8 mouse cellular contexts compared by ENCODE assay signal in the genomic region with DNA sequence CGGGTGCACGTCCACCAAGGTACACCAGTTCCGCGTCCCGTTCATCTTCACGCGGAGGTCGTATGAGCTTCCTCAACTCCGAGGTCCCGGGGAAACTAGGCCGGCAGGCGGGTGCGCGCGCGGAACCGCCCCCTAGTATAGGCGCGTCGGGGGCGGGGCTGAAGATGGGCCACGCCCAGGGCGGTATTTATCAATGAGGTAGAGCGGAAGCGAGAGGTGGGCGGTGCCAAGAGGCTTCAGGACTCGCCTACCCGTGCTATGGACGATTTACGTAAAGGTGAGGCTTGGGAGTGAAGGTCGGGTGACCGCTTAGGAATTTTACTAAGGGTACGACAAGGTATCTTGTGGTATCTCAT. TPM values are rescaled to one million over a fixed set of nuclear protein-coding genes. Genes with fewer than 3 reads are reported as not detected.
DNase-seq lines count a peak whose midpoint lies in the region; ATAC-seq and TF ChIP-seq lines count a peak whose summit lies in the region.
"Not testable (repeated sequence)": the region's sequence is repeated elsewhere in the genome, so short reads cannot be mapped to it uniquely, and the experiment has no call there.

TSS of gene Tuft1 (minus strand) at position 133 of the 356 bp plus-strand sequence.

- TF ChIP-seq EP300 in liver, postnatal 0 days (IDR thresholded peaks at IDR 0.05; ENCODE audit: low read depth), result not testable (repeated sequence)

- peak; percentile 97 for ATAC-seq in liver, postnatal 0 days
- ATAC-seq in stomach, embryonic 16.5 days (ENCODE audit: insufficient read depth, low FRiP score), result peak; percentile 94

- peaks cover 23% of the 10 kb centered on the region for H3K27me3 ChIP-seq in E14TG2a.4 (ENCODE audit: insufficient read depth, low read length)
- H3K27me3 ChIP-seq in hindbrain, embryonic 10.5 days (ENCODE audit: insufficient read depth, poor library complexity, severe bottlenecking), result peaks cover 22% of the 10 kb centered on the region
- not testable (repeated sequence) for H3K27me3 ChIP-seq in liver, postnatal 0 days (ENCODE audit: insufficient read depth, low read length); stomach, embryonic 16.5 days (ENCODE audit: control insufficient read depth, insufficient read depth, low read length)

- H3K4me2 ChIP-seq in liver, postnatal 0 days (ENCODE audit: low read depth, low read length), result peak within 1 kb of the TSS; percentile 78
- peak within 1 kb of the TSS; percentile 70 for H3K4me2 ChIP-seq in stomach, embryonic 16.5 days (ENCODE audit: low read depth, low read length)

- peaks cover 13% of the 10 kb centered on the region for H3K4me1 ChIP-seq in E14TG2a.4 (replicated peaks; ENCODE audit: low read depth, low read length)
- H3K4me1 ChIP-seq in hindbrain, embryonic 10.5 days (replicated peaks), result peaks cover 11% of the 10 kb centered on the region
- peaks cover 13% of the 10 kb centered on the region for H3K4me1 ChIP-seq in liver, postnatal 0 days (ENCODE audit: insufficient read depth)
- not testable (repeated sequence) for H3K4me1 ChIP-seq in stomach, embryonic 16.5 days (ENCODE audit: control insufficient read depth, insufficient read depth, low read length)

- 2% methylated on average over 23 of the region's 33 CpGs for WGBS in hindbrain, embryonic 10.5 days
- under 1% methylated on average over 16 of the region's 33 CpGs for WGBS in liver, postnatal 0 days (ENCODE audit: insufficient replicate concordance)
- 0% methylated on average over 17 of the region's 33 CpGs for WGBS in stomach, embryonic 16.5 days

- peak within 1 kb of the TSS; percentile 59 for H3K9ac ChIP-seq in liver, postnatal 0 days (replicated peaks)
- peak within 1 kb of the TSS; percentile 72 for H3K9ac ChIP-seq in stomach, embryonic 16.5 days (ENCODE audit: low read length)

- not testable (repeated sequence) for H3K27ac ChIP-seq in hindbrain, embryonic 10.5 days
- H3K27ac ChIP-seq in liver, postnatal 0 days (ENCODE audit: low read depth), result peak within 1 kb of the TSS; percentile 69
- peak within 1 kb of the TSS; percentile 90 for H3K27ac ChIP-seq in stomach, embryonic 16.5 days (ENCODE audit: low read length)

- not testable (repeated sequence) for H3K36me3 ChIP-seq in E14TG2a.4 (ENCODE audit: insufficient read depth, low read length); hindbrain, embryonic 10.5 days; liver, postnatal 0 days (replicated peaks; ENCODE audit: insufficient read depth, low read length); stomach, embryonic 16.5 days (ENCODE audit: control insufficient read depth, insufficient read depth, low read length)

- H3K9me3 ChIP-seq in E14TG2a.4 (ENCODE audit: low read length); hindbrain, embryonic 10.5 days; liver, postnatal 0 days (ENCODE audit: low read length); stomach, embryonic 16.5 days (replicated peaks; ENCODE audit: control insufficient read depth, low read length): not testable (repeated sequence)

- TF ChIP-seq CTCF in E14TG2a.4 (conservative IDR thresholded peaks at IDR 0.05; ENCODE audit: low read length); liver, postnatal 0 days (IDR thresholded peaks at IDR 0.05; ENCODE audit: low read depth): not testable (repeated sequence)

- DNase-seq in cerebellum, postnatal 10 days, result peak; percentile 76 to 81
- DNase-seq in gastrocnemius, adult 18-20 months (ENCODE audit: low spot score), result peak; percentile 54
- not testable (repeated sequence) for DNase-seq in hindbrain, embryonic 10.5 days (ENCODE audit: low spot score); liver, postnatal 0 days
- peak; percentile 60 for DNase-seq in layer of hippocampus, adult 11-12 months (ENCODE audit: low spot score)
- peak; percentile 62 to 78 for DNase-seq in natural killer cell, adult 2 months (ENCODE audit: low spot score in 2 of 2)

- H3K4me3 ChIP-seq in E14TG2a.4 (replicated peaks; ENCODE audit: low read length), result peak within 1 kb of the TSS; percentile 58
- H3K4me3 ChIP-seq in hindbrain, embryonic 10.5 days, result peak within 1 kb of the TSS; percentile 54
- peak within 1 kb of the TSS; percentile 54 for H3K4me3 ChIP-seq in liver, postnatal 0 days (ENCODE audit: low read depth, low read length)
- H3K4me3 ChIP-seq in stomach, embryonic 16.5 days (replicated peaks; ENCODE audit: low read length), result peak within 1 kb of the TSS; percentile 53

RNA-seq across cellular contexts. Expression of gene Tuft1, which starts in this region (rescaled TPM):
- total RNA-seq in gastrocnemius, adult 18-20 months (2021), result under 1 TPM; 0.85 to 0.94 TPM
- polyA plus RNA-seq in hindbrain, embryonic 10.5 days (2016; fragmentation: Nextera tagmentation; extraction: Ambion mirVana), result 3.5 and 3.7 TPM in 2 replicates
- polyA plus RNA-seq in liver, postnatal 0 days (2015; fragmentation: Nextera tagmentation; extraction: Ambion mirVana), result 7.5 and 8.1 TPM in 2 replicates
- 17.0 and 23.2 TPM in 2 replicates for polyA plus RNA-seq in stomach, embryonic 16.5 days (2015; fragmentation: Nextera tagmentation; extraction: Ambion mirVana)

Comparison
In these comparisons a context has a peak if more than half of its experiments do, and no peak if none do; other contexts are left out.
1. Peak in DNase-seq in gastrocnemius, adult 18-20 months; RNA of the gene not detected or under 1 TPM.